Mouse (Mus musculus) heart, postnatal 0 days (tissue): Measurements from ENCODE around the gene Traf7.

Source experiments
- CTCF ChIP-seq: IDR thresholded peaks from 2 replicates; pipeline ENCODE4 v1.5.1; 2016; ENCODE audit warnings: antibody characterized with exemption, control low read depth, low read depth
- EP300 ChIP-seq: IDR thresholded peaks from 2 replicates; pipeline ENCODE4 v1.6.1; 2016; ENCODE audit warnings: antibody characterized with exemption, low read depth

DNA sequence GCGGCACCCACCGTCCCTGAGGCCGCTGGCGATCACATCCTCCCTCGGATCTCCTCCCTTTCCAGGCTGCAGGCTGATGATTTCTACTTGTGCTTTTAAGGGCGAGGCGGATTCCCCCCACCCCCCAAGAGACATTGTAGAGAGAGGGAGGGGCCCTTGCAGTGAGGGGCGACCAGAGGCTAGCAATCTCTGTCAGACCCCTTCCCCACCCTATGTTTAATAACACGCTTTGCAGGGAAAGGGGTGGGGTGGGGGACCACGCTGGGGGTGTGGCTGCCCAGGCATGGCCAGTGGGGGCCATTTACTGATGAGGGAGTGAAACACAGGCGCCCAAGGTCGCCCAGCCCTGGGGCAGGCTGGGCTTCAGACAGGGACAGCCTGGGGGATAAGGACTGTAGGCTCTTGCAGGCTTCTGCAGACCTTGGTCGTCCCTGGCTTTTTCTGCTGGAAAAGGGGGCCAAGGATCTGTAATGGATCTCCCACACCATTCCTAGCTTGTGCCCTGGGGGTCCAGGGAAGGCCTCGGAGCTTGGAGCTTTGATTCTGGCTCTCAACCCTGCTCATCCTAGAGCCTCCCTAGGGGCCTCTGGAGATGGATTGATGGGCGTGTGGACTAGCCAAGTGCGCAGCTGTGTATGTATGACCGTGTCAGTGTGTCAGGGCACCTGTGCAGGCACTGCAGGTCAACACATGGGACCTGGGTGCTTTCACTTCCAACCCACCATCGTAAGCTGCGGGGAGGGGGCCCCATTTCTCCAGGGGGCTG, 38.3 kb downstream of the Traf7 start:
- TF ChIP-seq EP300 (no peak), CTCF (no peak)
